Mouse (Mus musculus) intestine, embryonic 16.5 days (tissue): ENCODE measurements around the gene Mgrn1. TPM values are rescaled to one million over a fixed set of nuclear protein-coding genes. Genes with fewer than 3 reads are reported as not detected.

Experiments
- ATAC-seq: fragments of 200-750 bp; cut with Nextera tagmentation; 2 replicates; pipeline ENCODE4 v1.8.0; 2017; ENCODE audit warnings: moderate TSS enrichment, moderate library complexity
- H3K27ac ChIP-seq: fragments of 300-500 bp; sonication (generic); 2 replicates; pipeline ENCODE4 v1.5.1; 2014; ENCODE audit warnings: mild to moderate bottlenecking, low read length
- H3K27me3 ChIP-seq: fragments of 300-500 bp; sonication (generic); replicated peaks from 2 replicates; pipeline ENCODE4 v1.6.1; 2014; ENCODE audit warnings: low read length, control low read depth, mixed read lengths; ENCODE audit not compliant: control insufficient read depth, insufficient read depth
- H3K36me3 ChIP-seq: fragments of 300-500 bp; sonication (generic); 2 replicates; pipeline ENCODE4 v1.6.1; 2014; ENCODE audit warnings: low read length, control low read depth; ENCODE audit not compliant: control insufficient read depth, insufficient read depth
- H3K4me1 ChIP-seq: fragments of 300-500 bp; sonication (generic); 2 replicates; pipeline ENCODE4 v1.6.1; 2014; ENCODE audit warnings: low read length, control low read depth, mixed read lengths; ENCODE audit not compliant: control insufficient read depth, insufficient read depth
- H3K4me2 ChIP-seq: fragments of 300-500 bp; sonication (generic); 2 replicates; pipeline ENCODE4 v1.6.1; 2014; ENCODE audit warnings: low read depth, low read length, control low read depth
- H3K4me3 ChIP-seq: fragments of 300-500 bp; sonication (generic); 2 replicates; pipeline ENCODE4 v1.5.1; 2014; ENCODE audit warnings: mild to moderate bottlenecking, low read length
- H3K9ac ChIP-seq: fragments of 300-500 bp; sonication (generic); 2 replicates; pipeline ENCODE4 v1.6.1; 2014; ENCODE audit warnings: low read depth, low read length
- H3K9me3 ChIP-seq: fragments of 300-500 bp; sonication (generic); 2 replicates; pipeline ENCODE4 v1.6.1; 2016; ENCODE audit warnings: low read length, control low read depth; ENCODE audit not compliant: control insufficient read depth
- WGBS: fragments of 180-500 bp; shearing (Covaris S2); extraction: QIAGEN DNeasy Blood & Tissue Kit; methylation state at CpG from one replicate; pipeline ENCODE4 v1.1.7; 2014; 5-methylcytosine and 5-hydroxymethylcytosine counted together
- polyA plus RNA-seq: library from polyadenylated mRNA; unstranded; fragments of >200 nt; fragmentation: Nextera tagmentation; extraction: Ambion mirVana; gene quantifications from 2 replicates; pipeline ENCODE4 v1.2.1, GENCODE M21; 2015

Mgrn1 gene
- polyA plus RNA-seq, 1 experiment from 2014 or later, result 82.7 TPM

GRCm38 (mm10) chr16:4877701-4878100, 8.3 kb upstream of the Mgrn1 start:
- Histone ChIP-seq H3K9ac (peak overlapping the region; percentile 89), H3K27me3 (no peaks in the 10 kb centered on the region), H3K4me3 (peak overlapping the region; percentile 79), H3K27ac (peak overlapping the region; percentile 100), H3K9me3 (no peaks in the 10 kb centered on the region), H3K4me1 (peaks cover 43% of the 10 kb centered on the region), H3K36me3 (peaks cover 17% of the 10 kb centered on the region), H3K4me2 (peak overlapping the region; percentile 88)
- WGBS, result 63% methylated on average over 3 of the region's 3 CpGs
- ATAC-seq, result no peak

GRCm38 (mm10) chr16:4878192-4878885, 7.7 kb upstream of the Mgrn1 start:
- 11% methylated on average over 5 of the region's 5 CpGs for WGBS

GRCm38 (mm10) chr16:4879101-4879707, 6.8 kb upstream of the Mgrn1 start:
- peak; percentile 15 for ATAC-seq

More at GRCm38 (mm10) chr16:4878192-4878885, 7.7 kb upstream of the Mgrn1 start:
- H3K9ac ChIP-seq, result peak overlapping the region; percentile 89
- no peaks in the 10 kb centered on the region for H3K27me3 ChIP-seq
- peak; percentile 63 for ATAC-seq
- H3K4me1 ChIP-seq, result peaks cover 43% of the 10 kb centered on the region
- peak overlapping the region; percentile 79 for H3K4me3 ChIP-seq
- no peaks in the 10 kb centered on the region for H3K9me3 ChIP-seq
- H3K4me2 ChIP-seq, result peak overlapping the region; percentile 88
- peak overlapping the region; percentile 100 for H3K27ac ChIP-seq
- H3K36me3 ChIP-seq, result peaks cover 17% of the 10 kb centered on the region

GRCm38 (mm10) chr16:4879708-4880124, 6.3 kb upstream of the Mgrn1 start:
- Histone ChIP-seq H3K36me3 (peaks cover 7% of the 10 kb centered on the region; the same call in 1 of the 2 replicates), H3K27ac (peak overlapping the region; percentile 100), H3K9me3 (no peaks in the 10 kb centered on the region), H3K9ac (peak overlapping the region; percentile 89), H3K4me3 (peak overlapping the region; percentile 79), H3K27me3 (no peaks in the 10 kb centered on the region), H3K4me2 (peak overlapping the region; percentile 88), H3K4me1 (peaks cover 43% of the 10 kb centered on the region)
- peak; percentile 77 for ATAC-seq
- WGBS, result under 1% methylated on average over 40 of the region's 40 CpGs

More at GRCm38 (mm10) chr16:4879101-4879707, 6.8 kb upstream of the Mgrn1 start:
- Histone ChIP-seq H3K27ac (peak overlapping the region; percentile 100), H3K4me3 (peak overlapping the region; percentile 79), H3K36me3 (peaks cover 12% of the 10 kb centered on the region), H3K9me3 (no peaks in the 10 kb centered on the region), H3K4me2 (peak overlapping the region; percentile 88), H3K9ac (peak overlapping the region; percentile 89), H3K27me3 (no peaks in the 10 kb centered on the region), H3K4me1 (peaks cover 43% of the 10 kb centered on the region)
- under 1% methylated on average over 54 of the region's 54 CpGs for WGBS

GRCm38 (mm10) chr16:4880136-4880825, 5.8 kb upstream of the Mgrn1 start, which contains the start of gene Ubald1:
Gene Ubald1 (minus strand): TSS chr16:4880315.
- H3K4me3 ChIP-seq, result peak within 1 kb of the TSS; percentile 79
- H3K4me2 ChIP-seq, result peak within 1 kb of the TSS; percentile 90
- WGBS, result under 1% methylated on average over 48 of the region's 48 CpGs
- ATAC-seq, result peak; percentile 77
- peaks cover 6% of the 10 kb centered on the region; the same call in 1 of the 2 replicates for H3K36me3 ChIP-seq
- no peaks in the 10 kb centered on the region for H3K9me3 ChIP-seq
- peak within 1 kb of the TSS; percentile 100 for H3K27ac ChIP-seq
- peak within 1 kb of the TSS; percentile 89 for H3K9ac ChIP-seq
- H3K27me3 ChIP-seq, result no peaks in the 10 kb centered on the region
- peaks cover 46% of the 10 kb centered on the region for H3K4me1 ChIP-seq

GRCm38 (mm10) chr16:4881400-4882351, 4.4 kb upstream of the Mgrn1 start:
- peak overlapping the region; percentile 69 for H3K4me3 ChIP-seq
- no peaks in the 10 kb centered on the region for H3K27me3 ChIP-seq
- peaks cover 34% of the 10 kb centered on the region for H3K4me1 ChIP-seq
- H3K27ac ChIP-seq, result peak overlapping the region; percentile 98
- WGBS, result 65% methylated on average over 10 of the region's 10 CpGs
- no peaks in the 10 kb centered on the region for H3K36me3 ChIP-seq
- no peaks in the 10 kb centered on the region for H3K9me3 ChIP-seq
- no peak for ATAC-seq
- peak overlapping the region; percentile 88 for H3K9ac ChIP-seq
- peak overlapping the region; percentile 90 for H3K4me2 ChIP-seq

- H3K9ac ChIP-seq, result 0 out of 2 replicates have a peak overlapping the region, but pooled peaks have one; percentile 95
- H3K36me3 ChIP-seq, result no peaks in the 10 kb centered on the region
- H3K4me2 ChIP-seq, result peak overlapping the region; percentile 87; the same call in 1 of the 2 replicates
- H3K27ac ChIP-seq, result 0 out of 2 replicates have a peak overlapping the region, but pooled peaks have one; percentile 49
- no peaks in the 10 kb centered on the region for H3K27me3 ChIP-seq
- H3K4me3 ChIP-seq, result no peak overlapping the region
- 89% methylated on average over 10 of the region's 10 CpGs for WGBS
- ATAC-seq, result no peak
- H3K9me3 ChIP-seq, result no peaks in the 10 kb centered on the region
- H3K4me1 ChIP-seq, result peaks cover 29% of the 10 kb centered on the region
Observed at GRCm38 (mm10) chr16:4884930-4885329, 1.1 kb upstream of the Mgrn1 start.

GRCm38 (mm10) chr16:4886690-4887020, 606 bp downstream of the Mgrn1 start:
- Histone ChIP-seq H3K27ac (peak overlapping the region; percentile 91), H3K36me3 (no peaks in the 10 kb centered on the region), H3K4me2 (peak overlapping the region; percentile 87), H3K4me1 (peaks cover 24% of the 10 kb centered on the region), H3K27me3 (no peaks in the 10 kb centered on the region), H3K4me3 (peak overlapping the region; percentile 84), H3K9me3 (no peaks in the 10 kb centered on the region), H3K9ac (peak overlapping the region; percentile 95)
- ATAC-seq, result no peak; the same call in none of the 2 replicates
- 0% methylated on average over 8 of the region's 8 CpGs for WGBS
